Mouse (Mus musculus) kidney, postnatal 25 days (tissue): ENCODE data around the gene Upb1.
"Not testable (repeated sequence)": the region's sequence is repeated elsewhere in the genome, so short reads cannot be mapped to it uniquely, and the experiment has no call there.

Experiments
- DNase-seq, 2 experiments: peaks; one replicate each; pipeline ENCODE4 v3.0.0; 2021; ENCODE audit warnings: mixed read lengths in 2 of 2

The Upb1 gene

GRCm38 (mm10) chr10:75456061-75456831 is 55.3 kb downstream of the Upb1 start:
- DNase-seq: not testable (repeated sequence)

GRCm38 (mm10) chr10:75457852-75458251 is 56.9 kb downstream of the Upb1 start:
- DNase-seq: no peak

- DNase-seq: no peak
Measured at GRCm38 (mm10) chr10:75458329-75458728, 57.4 kb downstream of the Upb1 start.

GRCm38 (mm10) chr10:75462728-75463127 is 61.8 kb downstream of the Upb1 start:
- DNase-seq: no peak

- DNase-seq: no peak
Measured at GRCm38 (mm10) chr10:75465781-75466550, 65.1 kb downstream of the Upb1 start.

- no peak for DNase-seq
Measured at GRCm38 (mm10) chr10:75473411-75473810, 72.5 kb downstream of the Upb1 start.

- DNase-seq: no peak
Measured at GRCm38 (mm10) chr10:75474571-75474970, 73.7 kb downstream of the Upb1 start.

GRCm38 (mm10) chr10:75475139-75475850 is 74.4 kb downstream of the Upb1 start:
- DNase-seq: not testable (repeated sequence)

GRCm38 (mm10) chr10:75477034-75477433 is 76.1 kb downstream of the Upb1 start:
- DNase-seq: no peak

GRCm38 (mm10) chr10:75479955-75480354 is 79.0 kb downstream of the Upb1 start:
- DNase-seq: no peak

- DNase-seq: no peak
Measured at GRCm38 (mm10) chr10:75481703-75482102, 80.8 kb downstream of the Upb1 start.

GRCm38 (mm10) chr10:75482271-75482670 is 81.4 kb downstream of the Upb1 start:
- no peak for DNase-seq

GRCm38 (mm10) chr10:75482919-75483483 is 82.1 kb downstream of the Upb1 start:
- DNase-seq: no peak

GRCm38 (mm10) chr10:75484066-75484465 is 83.2 kb downstream of the Upb1 start:
- DNase-seq: no peak

GRCm38 (mm10) chr10:75484767-75485166 is 83.9 kb downstream of the Upb1 start:
- no peak for DNase-seq

- DNase-seq: peak; percentile 80 to 92
Measured at GRCm38 (mm10) chr10:75486086-75486979, 85.4 kb downstream of the Upb1 start.

- DNase-seq: no peak
Measured at GRCm38 (mm10) chr10:75487131-75487530, 86.2 kb downstream of the Upb1 start.

GRCm38 (mm10) chr10:75489522-75489921 is 88.6 kb downstream of the Upb1 start:
- no peak for DNase-seq

GRCm38 (mm10) chr10:75490731-75491130 is 89.8 kb downstream of the Upb1 start:
- no peak for DNase-seq
